Mouse (Mus musculus) mesoderm, embryonic 11.5 days (tissue): ENCODE results near the gene Ccdc62.

Experiments
- DNase-seq: peaks from one replicate; pipeline ENCODE4 v3.0.0-alpha.2; 2012; ENCODE audit warnings: low read depth, low spot score

Ccdc62 gene

DNA sequence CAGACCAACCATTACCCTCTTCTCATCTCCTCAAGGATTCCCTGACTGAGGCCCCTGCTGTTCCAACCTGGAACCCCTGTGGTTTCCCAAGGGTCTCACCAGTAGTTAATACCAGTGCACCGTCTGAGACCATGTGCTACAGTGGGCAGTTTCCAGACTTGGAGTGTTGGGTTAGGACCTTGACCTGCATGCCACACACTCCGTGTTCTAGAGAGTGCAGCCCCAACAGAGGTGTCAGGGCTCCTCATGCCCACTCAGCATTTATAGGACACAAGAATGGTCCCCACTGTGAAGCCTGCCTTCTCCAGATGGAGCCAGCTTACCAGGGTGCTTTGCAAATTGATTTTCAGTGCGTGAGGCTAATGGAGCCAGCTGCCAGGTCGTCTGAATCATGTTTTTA is 72.9 kb downstream of the Ccdc62 start:
- no peak for DNase-seq

GRCm38 (mm10) chr5:124004356-124005150 is 74.1 kb downstream of the Ccdc62 start:
- DNase-seq: no peak

GRCm38 (mm10) chr5:124005151-124005500 is 74.6 kb downstream of the Ccdc62 start:
- DNase-seq: no peak

DNA sequence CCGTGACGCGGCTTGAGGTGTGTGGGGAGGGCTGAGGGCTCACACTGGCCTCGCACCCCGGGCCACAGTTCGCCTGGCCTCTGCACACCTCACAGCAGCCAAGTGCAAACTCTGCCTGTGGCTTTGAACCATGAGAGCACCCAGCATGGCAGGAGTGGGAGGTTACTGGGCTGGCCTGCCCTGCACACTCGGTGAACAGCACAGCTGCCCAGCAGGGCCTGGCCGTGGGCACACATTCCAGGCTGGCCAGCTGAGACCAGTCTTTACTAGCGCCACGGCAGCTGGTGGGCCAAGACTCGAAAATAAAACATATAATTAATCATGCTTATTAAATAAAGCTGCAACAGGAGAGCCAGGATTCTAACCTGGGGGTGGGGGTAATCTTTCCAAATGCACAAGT is 75.1 kb downstream of the Ccdc62 start:
- no peak for DNase-seq

- DNase-seq: no peak
These were observed 75.8 kb downstream of the Ccdc62 start for GRCm38 (mm10) chr5:124006082-124006873.

GRCm38 (mm10) chr5:124006891-124007491 is 76.5 kb downstream of the Ccdc62 start:
- DNase-seq: no peak

GRCm38 (mm10) chr5:124010077-124010476 is 79.6 kb downstream of the Ccdc62 start:
- no peak for DNase-seq

DNA sequence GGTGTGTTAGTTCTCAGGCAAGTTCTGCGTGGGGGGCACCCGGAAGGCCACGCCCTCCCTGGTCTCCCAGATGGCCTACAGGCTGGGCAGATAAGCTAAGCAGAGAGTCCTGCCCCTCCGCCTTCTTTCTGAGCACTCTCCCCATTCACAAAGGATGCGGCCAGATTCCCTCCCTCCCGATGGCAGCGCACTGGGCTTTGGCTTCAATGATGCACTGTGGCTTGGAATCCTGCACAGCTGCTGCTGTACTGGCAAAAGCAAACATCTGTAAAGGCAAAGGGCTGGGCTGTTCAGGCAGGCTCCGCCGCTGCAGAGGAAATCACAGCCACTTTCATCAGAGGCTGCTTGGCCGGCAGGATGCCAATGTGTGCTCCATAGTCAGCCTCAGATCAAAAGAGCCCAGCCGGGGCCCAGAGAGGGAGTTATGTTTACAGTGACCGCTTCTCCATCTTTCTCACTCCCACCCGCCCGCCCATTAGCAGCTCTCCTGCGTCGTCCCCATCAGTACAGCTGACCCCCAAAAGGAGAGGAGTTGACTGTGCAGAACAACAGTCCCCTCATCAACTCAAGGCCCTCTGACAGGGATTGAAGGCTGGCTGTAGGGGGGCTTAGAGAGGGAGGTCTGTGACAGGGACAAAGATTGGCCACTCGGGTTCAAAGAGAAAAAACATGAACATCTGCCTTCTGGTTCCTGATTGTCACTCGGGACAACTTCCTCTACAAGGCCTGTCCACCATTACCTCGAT is 80.6 kb downstream of the Ccdc62 start:
- peak; percentile 72 for DNase-seq

DNA sequence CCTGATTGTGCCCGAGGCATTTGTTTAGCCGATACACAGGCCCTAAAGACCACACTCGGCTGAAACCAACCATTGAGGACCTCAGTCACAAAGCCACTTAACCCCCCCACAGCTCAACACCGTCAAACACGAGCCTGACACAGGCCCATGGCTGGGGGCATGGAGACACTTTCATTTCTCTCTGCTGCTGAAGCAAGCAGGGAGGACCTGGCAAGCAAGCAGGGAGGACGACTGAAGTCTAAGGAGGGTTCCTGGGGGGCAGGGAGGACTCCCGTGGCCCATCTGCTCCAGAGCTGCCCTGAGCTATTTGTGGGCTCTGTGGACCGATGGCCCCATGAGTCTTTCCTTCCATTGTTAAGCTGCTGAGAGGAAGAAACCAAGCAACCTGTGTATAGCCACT is 81.4 kb downstream of the Ccdc62 start:
- DNase-seq: no peak

GRCm38 (mm10) chr5:124012885-124013284 is 82.4 kb downstream of the Ccdc62 start:
- DNase-seq: no peak

GRCm38 (mm10) chr5:124013747-124014146 is 83.3 kb downstream of the Ccdc62 start:
- no peak for DNase-seq

- DNase-seq: no peak
These were observed 83.7 kb downstream of the Ccdc62 start for GRCm38 (mm10) chr5:124014180-124014579.

GRCm38 (mm10) chr5:124014791-124015251 is 84.3 kb downstream of the Ccdc62 start:
- no peak for DNase-seq

DNA sequence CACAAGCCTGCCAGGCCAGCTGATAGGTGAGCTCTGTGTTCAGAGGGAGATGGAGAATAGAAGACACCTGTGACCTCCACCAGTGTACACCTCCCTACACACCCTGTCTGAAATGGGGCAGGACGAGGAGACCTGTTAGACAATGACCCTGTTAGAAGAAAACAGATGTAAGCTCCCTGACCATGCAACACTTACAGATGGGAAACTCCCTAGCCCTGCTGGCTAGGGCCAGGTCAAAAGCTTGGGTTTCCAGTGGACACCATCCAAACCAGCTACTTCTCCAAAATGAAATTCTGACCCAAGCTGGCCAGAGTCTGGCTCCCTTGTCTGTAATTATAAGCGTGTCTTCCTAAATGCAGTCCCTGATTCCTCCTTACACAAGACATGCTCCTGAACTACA is 85.2 kb downstream of the Ccdc62 start:
- DNase-seq: no peak

DNA sequence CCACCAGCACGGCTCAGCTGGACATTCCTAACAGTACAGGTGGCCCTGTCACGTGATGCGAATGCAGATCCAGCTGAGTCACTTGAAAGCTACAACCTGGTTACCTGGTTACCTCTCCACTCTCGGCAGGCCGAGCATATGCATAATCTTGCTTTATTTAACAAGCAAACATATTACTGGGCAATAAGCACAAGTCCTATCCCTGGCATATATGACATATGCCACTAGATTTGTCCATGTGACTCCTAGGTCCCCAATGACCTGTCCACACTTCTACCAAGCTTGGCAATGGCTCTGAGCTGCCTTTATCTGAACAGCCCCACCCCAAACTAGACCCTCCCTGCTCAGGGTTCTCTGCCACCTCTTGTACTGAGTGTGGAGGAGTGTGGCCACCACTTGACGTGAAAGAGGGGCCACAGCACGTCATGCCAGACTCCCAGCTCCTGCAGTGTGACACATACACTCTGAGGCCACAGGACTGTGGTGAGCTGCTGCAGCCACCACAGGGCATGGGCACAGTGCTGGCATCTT is 85.9 kb downstream of the Ccdc62 start:
- no peak for DNase-seq

DNA sequence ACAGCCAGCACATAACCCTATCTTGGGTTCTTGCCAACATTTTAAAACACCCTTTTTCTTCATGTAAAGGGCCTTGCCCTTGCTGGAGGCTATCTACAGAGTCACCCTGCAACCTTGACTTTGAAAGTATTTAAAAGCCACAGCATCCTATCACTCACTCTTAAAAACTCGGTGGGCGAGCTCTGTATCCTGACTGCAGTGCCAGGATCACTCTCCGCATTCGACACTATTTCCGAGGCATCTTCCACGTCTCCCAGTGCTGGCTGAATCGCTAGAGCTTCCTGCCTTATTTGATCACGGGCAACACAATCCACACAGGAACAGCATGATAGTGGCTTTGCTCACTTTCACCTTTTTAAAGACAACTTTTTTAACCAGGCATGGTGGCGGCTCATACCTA is 87.5 kb downstream of the Ccdc62 start:
- no peak for DNase-seq

DNA sequence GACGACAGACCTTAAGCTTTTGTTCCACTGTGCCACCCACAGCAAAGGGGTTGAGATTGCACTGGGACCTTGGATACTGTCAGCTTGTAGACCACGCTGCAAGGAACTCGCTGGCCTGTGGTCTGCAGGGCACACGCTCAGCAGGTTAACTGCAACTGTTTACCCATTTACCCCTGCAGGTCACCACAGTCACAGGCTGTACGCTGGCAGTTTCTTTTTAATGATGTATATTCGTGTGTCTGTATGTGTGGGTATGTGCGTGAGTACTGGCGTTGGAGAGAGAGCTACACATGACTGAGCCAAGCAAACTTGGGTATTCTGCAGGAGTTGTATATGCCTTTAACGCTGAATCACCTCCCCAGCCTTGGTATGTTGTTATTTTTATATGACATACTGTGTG is 88.2 kb downstream of the Ccdc62 start:
- DNase-seq: no peak
